Mouse (Mus musculus) frontal cortex, postnatal 10 days (tissue): ENCODE measurements around the gene Stard10.
A peak's percentile ranks its signal among the peaks of the same experiment; 100 is the strongest.

Experiments
- DNase-seq, 2 experiments: peaks; one replicate each; pipeline ENCODE4 v3.0.0; 2022; ENCODE audit warnings: low spot score in 2 of 2, mixed read lengths in 1 of 2

The Stard10 gene

GRCm38 (mm10) chr7:101330841-101331173 is 13.9 kb downstream of the Stard10 start:
- DNase-seq = no peak

GRCm38 (mm10) chr7:101332045-101332831 is 15.4 kb downstream of the Stard10 start:
- no peak for DNase-seq

- no peak for DNase-seq
These were observed 18.3 kb downstream of the Stard10 start for GRCm38 (mm10) chr7:101335228-101335627.

GRCm38 (mm10) chr7:101336686-101337085 is 19.8 kb downstream of the Stard10 start:
- no peak for DNase-seq

GRCm38 (mm10) chr7:101337401-101337800 is 20.5 kb downstream of the Stard10 start:
- no peak for DNase-seq

- no peak for DNase-seq
These were observed 24.5 kb downstream of the Stard10 start for GRCm38 (mm10) chr7:101341405-101341804.

- no peak for DNase-seq
These were observed 26.2 kb downstream of the Stard10 start for GRCm38 (mm10) chr7:101343135-101343534.

GRCm38 (mm10) chr7:101344892-101345291 is 28.0 kb downstream of the Stard10 start:
- DNase-seq = no peak

- DNase-seq = no peak
These were observed 30.1 kb downstream of the Stard10 start for GRCm38 (mm10) chr7:101346991-101347390.

GRCm38 (mm10) chr7:101347767-101348270 is 30.9 kb downstream of the Stard10 start, which contains the start of gene Arap1:
Gene Arap1, plus strand, starts transcription at chr7:101348067.
- peak in 1 of 2 experiments; percentile 36 for DNase-seq

GRCm38 (mm10) chr7:101348312-101348711 is 31.4 kb downstream of the Stard10 start:
- no peak for DNase-seq

- peak; percentile 52 to 65 for DNase-seq
These were observed 33.0 kb downstream of the Stard10 start for GRCm38 (mm10) chr7:101349861-101350260.

GRCm38 (mm10) chr7:101352404-101352803 is 35.5 kb downstream of the Stard10 start:
- no peak for DNase-seq

GRCm38 (mm10) chr7:101354423-101354822 is 37.5 kb downstream of the Stard10 start:
- DNase-seq = no peak

- DNase-seq = no peak
These were observed 38.7 kb downstream of the Stard10 start for GRCm38 (mm10) chr7:101355551-101356100.

GRCm38 (mm10) chr7:101356868-101357267 is 40.0 kb downstream of the Stard10 start:
- DNase-seq = no peak

- no peak for DNase-seq
These were observed 43.5 kb downstream of the Stard10 start for GRCm38 (mm10) chr7:101360406-101360805.

- DNase-seq = no peak
These were observed 44.1 kb downstream of the Stard10 start for GRCm38 (mm10) chr7:101361021-101361420.

- DNase-seq = no peak
These were observed 44.9 kb downstream of the Stard10 start for GRCm38 (mm10) chr7:101361767-101362166.

GRCm38 (mm10) chr7:101362791-101363191 is 45.9 kb downstream of the Stard10 start:
- no peak for DNase-seq

- no peak for DNase-seq
These were observed 47.0 kb downstream of the Stard10 start for GRCm38 (mm10) chr7:101363914-101364313.

GRCm38 (mm10) chr7:101367901-101368852 is 51.3 kb downstream of the Stard10 start:
- no peak for DNase-seq
